Mouse (Mus musculus): ENCODE data around the gene Nmnat1. TPM values are rescaled to one million over a fixed set of nuclear protein-coding genes. Genes with fewer than 3 reads are reported as not detected.

The Nmnat1 gene
- polyA plus RNA-seq, 1 experiment = 8.8 TPM

- Histone ChIP-seq H3K27me3 (ENCODE audit: control insufficient read depth, insufficient read depth, insufficient read length) (no peaks in the 10 kb centered on the region), H3K4me3 (ENCODE audit: insufficient read depth, poor library complexity, severe bottlenecking) (no peak overlapping the region), H3K36me3 (ENCODE audit: control insufficient read depth, insufficient read depth) (no peaks in the 10 kb centered on the region), H3K79me3 (ENCODE audit: low read depth) (no peaks in the 10 kb centered on the region), H3K79me2 (ENCODE audit: control insufficient read depth, insufficient read depth) (no peaks in the 10 kb centered on the region), H3ac (ENCODE audit: control insufficient read depth, insufficient read length, low read depth) (no peak overlapping the region)
- no peak for TF ChIP-seq USF1 (IDR thresholded peaks at IDR 0.05; ENCODE audit: low read depth)
- no peak for TF ChIP-seq CEBPB (IDR thresholded peaks at IDR 0.05; ENCODE audit: low read depth)
- no peak for TF ChIP-seq MYOD1 (IDR thresholded peaks at IDR 0.05; ENCODE audit: control insufficient read depth, insufficient read length, low read depth)
- no peak for TF ChIP-seq MAX (IDR thresholded peaks at IDR 0.05)
- no peak for TF ChIP-seq CTCF (IDR thresholded peaks at IDR 0.05; ENCODE audit: control insufficient read depth, insufficient read depth, insufficient read length)
- TF ChIP-seq FOSL1 (IDR thresholded peaks at IDR 0.05; ENCODE audit: insufficient read depth, low read length, poor library complexity, severe bottlenecking) = no peak
- TF ChIP-seq MYOG (IDR thresholded peaks at IDR 0.05; ENCODE audit: control insufficient read depth, extremely low read depth, insufficient read length) = no peak
Observed at GRCm38 (mm10) chr4:149450636-149451035, 34.4 kb downstream of the Nmnat1 start.

GRCm38 (mm10) chr4:149446309-149446708 lies 38.7 kb downstream of the Nmnat1 start:
- Histone ChIP-seq H3K27me3 (ENCODE audit: control insufficient read depth, insufficient read depth, insufficient read length) (no peaks in the 10 kb centered on the region), H3ac (ENCODE audit: control insufficient read depth, insufficient read length, low read depth) (no peak overlapping the region), H3K36me3 (ENCODE audit: control insufficient read depth, insufficient read depth) (no peaks in the 10 kb centered on the region), H3K79me3 (ENCODE audit: low read depth) (no peaks in the 10 kb centered on the region), H3K79me2 (ENCODE audit: control insufficient read depth, insufficient read depth) (no peaks in the 10 kb centered on the region), H3K4me3 (ENCODE audit: insufficient read depth, poor library complexity, severe bottlenecking) (no peak overlapping the region)
- TF ChIP-seq FOSL1 (IDR thresholded peaks at IDR 0.05; ENCODE audit: insufficient read depth, low read length, poor library complexity, severe bottlenecking) (no peak), MAX (IDR thresholded peaks at IDR 0.05) (no peak)

GRCm38 (mm10) chr4:149445868-149446267 lies 39.1 kb downstream of the Nmnat1 start:
- Histone ChIP-seq H3K36me3 (ENCODE audit: control insufficient read depth, insufficient read depth) (no peaks in the 10 kb centered on the region), H3ac (ENCODE audit: control insufficient read depth, insufficient read length, low read depth) (no peak overlapping the region), H3K79me3 (ENCODE audit: low read depth) (no peaks in the 10 kb centered on the region), H3K4me3 (ENCODE audit: insufficient read depth, poor library complexity, severe bottlenecking) (no peak overlapping the region), H3K27me3 (ENCODE audit: control insufficient read depth, insufficient read depth, insufficient read length) (no peaks in the 10 kb centered on the region), H3K79me2 (ENCODE audit: control insufficient read depth, insufficient read depth) (no peaks in the 10 kb centered on the region)
- no peak for TF ChIP-seq MAX (IDR thresholded peaks at IDR 0.05)
- no peak for TF ChIP-seq FOSL1 (IDR thresholded peaks at IDR 0.05; ENCODE audit: insufficient read depth, low read length, poor library complexity, severe bottlenecking)
- no peak for TF ChIP-seq MYOG (IDR thresholded peaks at IDR 0.05; ENCODE audit: control insufficient read depth, extremely low read depth, insufficient read length)
- TF ChIP-seq MYOD1 (IDR thresholded peaks at IDR 0.05; ENCODE audit: control insufficient read depth, insufficient read length, low read depth) = no peak
- TF ChIP-seq CEBPB (IDR thresholded peaks at IDR 0.05; ENCODE audit: low read depth) = no peak
- no peak for TF ChIP-seq USF1 (IDR thresholded peaks at IDR 0.05; ENCODE audit: low read depth)
- TF ChIP-seq CTCF (IDR thresholded peaks at IDR 0.05; ENCODE audit: control insufficient read depth, insufficient read depth, insufficient read length) = no peak

GRCm38 (mm10) chr4:149444964-149445701 lies 39.9 kb downstream of the Nmnat1 start:
- no peaks in the 10 kb centered on the region for H3K79me2 ChIP-seq (ENCODE audit: control insufficient read depth, insufficient read depth)
- H3K27me3 ChIP-seq (ENCODE audit: control insufficient read depth, insufficient read depth, insufficient read length) = no peaks in the 10 kb centered on the region
- H3K36me3 ChIP-seq (ENCODE audit: control insufficient read depth, insufficient read depth) = no peaks in the 10 kb centered on the region
- TF ChIP-seq CEBPB (IDR thresholded peaks at IDR 0.05; ENCODE audit: low read depth) = no peak
- TF ChIP-seq MYOD1 (IDR thresholded peaks at IDR 0.05; ENCODE audit: control insufficient read depth, insufficient read length, low read depth) = peak; percentile 81
- TF ChIP-seq CTCF (IDR thresholded peaks at IDR 0.05; ENCODE audit: control insufficient read depth, insufficient read depth, insufficient read length) = peak; percentile 97
- TF ChIP-seq MAX (IDR thresholded peaks at IDR 0.05) = peak; percentile 100
- TF ChIP-seq FOSL1 (IDR thresholded peaks at IDR 0.05; ENCODE audit: insufficient read depth, low read length, poor library complexity, severe bottlenecking) = no peak
- no peak for TF ChIP-seq MYOG (IDR thresholded peaks at IDR 0.05; ENCODE audit: control insufficient read depth, extremely low read depth, insufficient read length)
- peak; percentile 65 for TF ChIP-seq USF1 (IDR thresholded peaks at IDR 0.05; ENCODE audit: low read depth)
- H3K4me3 ChIP-seq (ENCODE audit: insufficient read depth, poor library complexity, severe bottlenecking) = no peak overlapping the region
- H3K79me3 ChIP-seq (ENCODE audit: low read depth) = no peaks in the 10 kb centered on the region
- peak overlapping the region; percentile 2 for H3ac ChIP-seq (ENCODE audit: control insufficient read depth, insufficient read length, low read depth)

GRCm38 (mm10) chr4:149444465-149444864 lies 40.5 kb downstream of the Nmnat1 start:
- no peak overlapping the region for H3ac ChIP-seq (ENCODE audit: control insufficient read depth, insufficient read length, low read depth)
- H3K79me3 ChIP-seq (ENCODE audit: low read depth) = no peaks in the 10 kb centered on the region
- H3K79me2 ChIP-seq (ENCODE audit: control insufficient read depth, insufficient read depth) = no peaks in the 10 kb centered on the region
- H3K36me3 ChIP-seq (ENCODE audit: control insufficient read depth, insufficient read depth) = no peaks in the 10 kb centered on the region
- H3K27me3 ChIP-seq (ENCODE audit: control insufficient read depth, insufficient read depth, insufficient read length) = no peaks in the 10 kb centered on the region
- no peak overlapping the region for H3K4me3 ChIP-seq (ENCODE audit: insufficient read depth, poor library complexity, severe bottlenecking)
- TF ChIP-seq FOSL1 (IDR thresholded peaks at IDR 0.05; ENCODE audit: insufficient read depth, low read length, poor library complexity, severe bottlenecking) (no peak), MYOG (IDR thresholded peaks at IDR 0.05; ENCODE audit: control insufficient read depth, extremely low read depth, insufficient read length) (no peak), CEBPB (IDR thresholded peaks at IDR 0.05; ENCODE audit: low read depth) (no peak), MYOD1 (IDR thresholded peaks at IDR 0.05; ENCODE audit: control insufficient read depth, insufficient read length, low read depth) (no peak), USF1 (IDR thresholded peaks at IDR 0.05; ENCODE audit: low read depth) (no peak), MAX (IDR thresholded peaks at IDR 0.05) (no peak)

GRCm38 (mm10) chr4:149442436-149442835 lies 42.6 kb downstream of the Nmnat1 start:
- Histone ChIP-seq H3K4me3 (ENCODE audit: insufficient read depth, poor library complexity, severe bottlenecking) (no peak overlapping the region), H3K27me3 (ENCODE audit: control insufficient read depth, insufficient read depth, insufficient read length) (no peaks in the 10 kb centered on the region), H3ac (ENCODE audit: control insufficient read depth, insufficient read length, low read depth) (no peak overlapping the region), H3K36me3 (ENCODE audit: control insufficient read depth, insufficient read depth) (no peaks in the 10 kb centered on the region), H3K79me3 (ENCODE audit: low read depth) (no peaks in the 10 kb centered on the region), H3K79me2 (ENCODE audit: control insufficient read depth, insufficient read depth) (no peaks in the 10 kb centered on the region)
- TF ChIP-seq USF1 (IDR thresholded peaks at IDR 0.05; ENCODE audit: low read depth) = no peak
- TF ChIP-seq MYOD1 (IDR thresholded peaks at IDR 0.05; ENCODE audit: control insufficient read depth, insufficient read length, low read depth) = no peak
- no peak for TF ChIP-seq MAX (IDR thresholded peaks at IDR 0.05)
- TF ChIP-seq FOSL1 (IDR thresholded peaks at IDR 0.05; ENCODE audit: insufficient read depth, low read length, poor library complexity, severe bottlenecking) = no peak
- no peak for TF ChIP-seq CTCF (IDR thresholded peaks at IDR 0.05; ENCODE audit: control insufficient read depth, insufficient read depth, insufficient read length)
- no peak for TF ChIP-seq CEBPB (IDR thresholded peaks at IDR 0.05; ENCODE audit: low read depth)
- no peak for TF ChIP-seq MYOG (IDR thresholded peaks at IDR 0.05; ENCODE audit: control insufficient read depth, extremely low read depth, insufficient read length)
